Mouse (Mus musculus) gastrocnemius, postnatal 25 days (tissue): ENCODE results near the gene Lrpap1. TPM values are rescaled to one million over a fixed set of nuclear protein-coding genes. Genes with fewer than 3 reads are reported as not detected.
A peak's percentile ranks its signal among the peaks of the same experiment; 100 is the strongest.

ENCODE experiments used
- DNase-seq: peaks from one replicate; pipeline ENCODE4 v3.0.0; 2022
- long read RNA-seq, 2 experiments: library from polyadenylated mRNA; stranded (forward); transcript quantifications; one replicate each; pipeline ENCODE4 v2.0.0; 2021
- total RNA-seq, 2 experiments: library from RNA; stranded (reverse); gene quantifications; 1 replicate in 1 of 2; 2 replicates in 1 of 2; pipeline ENCODE4 v1.2.3; 2021

Lrpap1 gene
- total RNA-seq: 10 to 100 TPM; 22.2 to 35.2 TPM
- long read RNA-seq, experiment 1, transcript Lrpap1-201 (8 exons, 2,981 nt): major isoform, 69 of 77 reads
- long read RNA-seq, experiment 1, partial matches to known transcripts: 1 of 77 reads
- long read RNA-seq, experiment 1, other reads (novel, unspliced or antisense): 7 of 77 reads
- long read RNA-seq, experiment 2, transcript Lrpap1-201 (8 exons, 2,981 nt): major isoform, 92 of 103 reads
- long read RNA-seq, experiment 2, partial matches to known transcripts: 4 of 103 reads
- long read RNA-seq, experiment 2, other reads (novel, unspliced or antisense): 7 of 103 reads

- DNase-seq: peak; percentile 84
Observed at GRCm38 (mm10) chr5:35104960-35105921, at the start of gene Lrpap1. Gene Lrpap1 (minus strand): TSS chr5:35105766.

GRCm38 (mm10) chr5:35149939-35150338 lies 44.4 kb upstream of the Lrpap1 start:
- no peak for DNase-seq

GRCm38 (mm10) chr5:35149526-35149925 lies 44.0 kb upstream of the Lrpap1 start:
- DNase-seq: no peak

- no peak for DNase-seq
Observed at GRCm38 (mm10) chr5:35147963-35148767, 42.6 kb upstream of the Lrpap1 start.

- no peak for DNase-seq
Observed at GRCm38 (mm10) chr5:35147155-35147962, 41.8 kb upstream of the Lrpap1 start.

GRCm38 (mm10) chr5:35146747-35147146 lies 41.2 kb upstream of the Lrpap1 start:
- DNase-seq: no peak

- no peak for DNase-seq
Observed at GRCm38 (mm10) chr5:35144716-35145115, 39.1 kb upstream of the Lrpap1 start.

- no peak for DNase-seq
Observed at GRCm38 (mm10) chr5:35143460-35144245, 38.1 kb upstream of the Lrpap1 start.

- DNase-seq: no peak
Observed at GRCm38 (mm10) chr5:35142910-35143309, 37.3 kb upstream of the Lrpap1 start.

- DNase-seq: no peak
Observed at GRCm38 (mm10) chr5:35141316-35141715, 35.8 kb upstream of the Lrpap1 start.

GRCm38 (mm10) chr5:35138183-35138611 lies 32.6 kb upstream of the Lrpap1 start:
- no peak for DNase-seq

- no peak for DNase-seq
Observed at GRCm38 (mm10) chr5:35137510-35138182, 32.1 kb upstream of the Lrpap1 start.

GRCm38 (mm10) chr5:35135903-35136302 lies 30.3 kb upstream of the Lrpap1 start:
- no peak for DNase-seq

GRCm38 (mm10) chr5:35134286-35134685 lies 28.7 kb upstream of the Lrpap1 start:
- DNase-seq: no peak

- no peak for DNase-seq
Observed at GRCm38 (mm10) chr5:35133468-35133867, 27.9 kb upstream of the Lrpap1 start.

- DNase-seq: no peak
Observed at GRCm38 (mm10) chr5:35132278-35132980, 26.9 kb upstream of the Lrpap1 start.

GRCm38 (mm10) chr5:35131773-35132172 lies 26.2 kb upstream of the Lrpap1 start:
- DNase-seq: peak; percentile 77

- DNase-seq: no peak
Observed at GRCm38 (mm10) chr5:35131237-35131636, 25.7 kb upstream of the Lrpap1 start.

- DNase-seq: no peak
Observed at GRCm38 (mm10) chr5:35129767-35130191, 24.2 kb upstream of the Lrpap1 start.
